Mouse (Mus musculus) heart, adult 18-20 months (tissue): Measurements from ENCODE around the gene Sema7a. TPM values are rescaled to one million over a fixed set of nuclear protein-coding genes. Genes with fewer than 3 reads are reported as not detected.

Experiments
- DNase-seq, 2 experiments: peaks; one replicate each; pipeline ENCODE4 v3.0.0; 2021 to 2022; ENCODE audit warnings: mixed read lengths in 1 of 2
- total RNA-seq, 2 experiments: library from RNA; stranded (reverse); gene quantifications; 2 replicates each; pipeline ENCODE4 v1.2.3; 2021

Sema7a gene
- total RNA-seq, 2 experiments from 2014 or later = 31.7 to 31.8 TPM

GRCm38 (mm10) chr9:57938225-57939055 is 1.5 kb upstream of the Sema7a start:
- no peak for DNase-seq

- peak in 1 of 2 experiments; percentile 27 for DNase-seq
These were observed 460 bp downstream of the Sema7a start for GRCm38 (mm10) chr9:57940349-57940794.

- peak; percentile 13 to 28 for DNase-seq
These were observed 1.1 kb downstream of the Sema7a start for GRCm38 (mm10) chr9:57940861-57941638.

- peak in 1 of 2 experiments; percentile 19 for DNase-seq
These were observed 2.1 kb downstream of the Sema7a start for GRCm38 (mm10) chr9:57942039-57942438.

- DNase-seq = peak; percentile 18 to 48
These were observed 3.2 kb downstream of the Sema7a start for GRCm38 (mm10) chr9:57943067-57943466.

GRCm38 (mm10) chr9:57944572-57944971 is 4.7 kb downstream of the Sema7a start:
- DNase-seq = peak; percentile 58 to 84

- DNase-seq = no peak
These were observed 6.1 kb downstream of the Sema7a start for GRCm38 (mm10) chr9:57945771-57946616.

GRCm38 (mm10) chr9:57947381-57948030 is 7.6 kb downstream of the Sema7a start:
- peak in 1 of 2 experiments; percentile 48 for DNase-seq

GRCm38 (mm10) chr9:57948333-57948931 is 8.5 kb downstream of the Sema7a start:
- DNase-seq = peak in 1 of 2 experiments; percentile 14

GRCm38 (mm10) chr9:57949102-57949704 is 9.3 kb downstream of the Sema7a start:
- DNase-seq = no peak

- DNase-seq = peak in 1 of 2 experiments; percentile 34
These were observed 10.0 kb downstream of the Sema7a start for GRCm38 (mm10) chr9:57949879-57950278.

GRCm38 (mm10) chr9:57950519-57950918 is 10.6 kb downstream of the Sema7a start:
- peak in 1 of 2 experiments; percentile 11 for DNase-seq

- DNase-seq = no peak
These were observed 12.1 kb downstream of the Sema7a start for GRCm38 (mm10) chr9:57951993-57952392.

- DNase-seq = no peak
These were observed 15.2 kb downstream of the Sema7a start for GRCm38 (mm10) chr9:57954962-57955744.

GRCm38 (mm10) chr9:57955764-57956163 is 15.9 kb downstream of the Sema7a start:
- DNase-seq = no peak

GRCm38 (mm10) chr9:57956196-57956837 is 16.4 kb downstream of the Sema7a start:
- no peak for DNase-seq

- DNase-seq = peak in 1 of 2 experiments; percentile 15
These were observed 16.9 kb downstream of the Sema7a start for GRCm38 (mm10) chr9:57956838-57957236.

- DNase-seq = peak in 1 of 2 experiments; percentile 44
These were observed 18.7 kb downstream of the Sema7a start for GRCm38 (mm10) chr9:57958615-57959014.

- no peak for DNase-seq
These were observed 19.5 kb downstream of the Sema7a start for GRCm38 (mm10) chr9:57959399-57959798.
